Mouse (Mus musculus) NIH3T3 (cell line): ENCODE measurements around the gene Fam168a.

ENCODE experiments used
- DNase-seq: peaks from one replicate; pipeline ENCODE4 v3.0.0-alpha.2; 2012; ENCODE audit warnings: low read depth

Fam168a gene

DNA sequence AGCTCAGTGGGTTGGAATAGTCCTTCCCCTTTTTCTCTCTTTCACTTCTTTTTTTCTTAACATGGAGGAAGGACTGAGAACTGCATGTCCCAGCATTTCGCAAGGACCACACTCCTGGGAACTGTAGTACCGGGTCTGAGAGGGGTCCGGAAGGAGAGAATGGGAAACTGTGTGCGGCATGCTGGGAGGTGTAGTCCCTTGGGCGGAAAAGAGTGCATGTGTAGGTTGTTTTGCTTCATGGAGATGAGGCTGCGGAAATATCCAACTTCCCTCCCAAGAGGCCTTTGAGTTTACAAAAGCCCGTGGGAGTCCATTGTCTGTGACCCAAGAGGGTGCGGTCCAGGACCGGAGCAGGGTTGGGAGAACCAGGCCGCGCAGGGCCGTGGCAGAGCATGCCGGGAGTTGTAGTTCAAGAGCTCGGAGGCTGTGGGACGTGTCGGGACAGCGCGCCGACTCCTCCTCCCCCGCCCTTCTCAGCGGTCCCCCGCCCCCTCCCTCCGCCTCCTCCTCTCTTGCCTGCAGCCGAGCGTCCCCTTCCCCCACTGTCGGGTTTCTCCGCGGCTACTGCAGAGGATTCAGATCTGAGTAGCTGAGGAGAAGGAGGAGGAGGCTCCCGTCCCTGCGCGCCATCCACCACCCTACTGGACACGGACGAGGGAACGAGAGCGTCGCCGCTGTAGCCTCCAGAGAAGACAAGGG, at the start of gene Fam168a:
Fam168a (plus strand) TSS at position 493 of the 699 bp plus-strand sequence.
- DNase-seq: peak; percentile 96

DNA sequence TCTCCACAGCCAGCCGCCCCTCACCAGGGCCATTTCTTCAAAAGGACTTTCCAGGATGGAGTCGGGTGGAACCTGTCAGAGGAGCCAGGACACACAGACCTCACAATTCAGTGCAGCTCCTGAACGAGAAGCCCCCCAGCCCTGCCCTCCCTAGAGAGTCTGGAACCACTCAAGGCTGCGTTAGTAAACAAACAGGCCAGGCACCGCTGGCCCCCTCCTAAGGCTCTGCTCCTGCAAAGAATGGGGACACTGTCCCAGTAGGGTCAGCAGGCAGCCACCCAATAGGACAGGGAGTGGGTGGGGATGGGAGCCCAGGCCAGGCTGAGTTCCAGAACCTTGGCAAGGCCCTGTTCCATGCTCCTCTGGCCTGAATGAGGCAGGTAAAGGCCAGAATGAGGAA, 49.7 kb upstream of the Fam168a start:
- no peak for DNase-seq

DNA sequence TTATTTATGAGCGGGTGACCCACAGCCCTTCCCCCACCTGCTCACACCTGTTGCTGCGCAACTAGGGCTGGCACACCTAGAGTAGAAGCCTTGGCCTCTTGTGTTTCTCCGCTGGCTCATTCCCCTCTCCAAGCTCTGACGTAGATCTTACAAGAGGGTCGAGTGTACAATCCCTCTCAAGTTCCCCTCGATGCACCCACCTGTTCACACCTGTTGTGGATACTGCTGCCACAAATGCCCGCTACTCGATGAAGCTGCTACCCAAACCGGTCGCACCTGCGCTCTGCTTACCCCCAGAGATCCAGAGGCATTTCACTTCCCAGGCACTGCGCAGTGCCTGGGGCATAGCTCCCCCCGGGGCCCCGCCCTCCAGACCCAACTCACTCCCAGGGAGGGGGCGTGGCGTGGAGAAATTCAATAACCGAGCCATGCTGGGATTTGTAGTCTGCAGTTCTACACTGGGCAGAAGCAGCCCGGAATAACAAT, 48.3 kb upstream of the Fam168a start:
- DNase-seq: no peak

DNA sequence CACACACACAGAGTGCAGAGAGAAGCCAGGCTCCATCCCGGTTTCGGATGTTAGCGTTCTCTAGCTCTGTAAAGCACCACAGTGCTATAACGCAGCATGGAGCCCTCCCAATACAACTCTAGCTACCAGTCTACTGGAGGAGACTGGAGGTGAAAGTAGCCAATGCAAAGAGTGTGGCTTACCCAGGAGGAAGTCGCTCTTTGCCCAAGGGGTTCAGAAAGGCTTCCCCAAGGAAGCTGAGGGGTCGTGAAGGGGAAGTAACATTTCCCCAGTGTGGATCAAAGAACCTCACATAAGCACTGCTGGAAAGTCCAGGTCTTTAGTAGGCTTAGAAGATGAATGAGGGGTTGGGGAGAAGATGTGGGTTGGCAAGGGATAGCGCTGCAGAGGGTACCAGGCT, 45.2 kb upstream of the Fam168a start:
- no peak for DNase-seq

DNA sequence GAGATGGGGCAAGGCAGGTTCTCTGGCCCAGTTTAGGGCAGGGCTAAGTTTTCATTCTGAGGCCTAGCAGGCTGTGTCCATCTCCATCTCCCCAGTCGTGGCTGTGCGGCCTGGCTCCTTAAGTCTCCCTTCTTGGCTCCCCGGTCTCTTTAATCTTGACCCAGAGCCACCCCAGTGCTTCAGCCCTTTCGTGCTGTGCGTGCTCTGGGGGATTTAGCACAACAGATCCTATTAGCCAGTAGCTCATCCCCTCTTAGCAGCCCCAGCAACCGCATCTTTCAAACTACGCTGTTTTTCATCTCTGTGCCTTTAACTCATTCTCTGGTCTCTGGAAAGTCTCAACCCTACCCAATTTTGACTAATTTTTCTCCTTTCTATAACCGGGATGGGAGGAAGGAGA, 44.2 kb upstream of the Fam168a start, which contains the start of gene Plekhb1:
Plekhb1 (minus strand) TSS at position 184 of the 400 bp plus-strand sequence.
- no peak for DNase-seq

DNA sequence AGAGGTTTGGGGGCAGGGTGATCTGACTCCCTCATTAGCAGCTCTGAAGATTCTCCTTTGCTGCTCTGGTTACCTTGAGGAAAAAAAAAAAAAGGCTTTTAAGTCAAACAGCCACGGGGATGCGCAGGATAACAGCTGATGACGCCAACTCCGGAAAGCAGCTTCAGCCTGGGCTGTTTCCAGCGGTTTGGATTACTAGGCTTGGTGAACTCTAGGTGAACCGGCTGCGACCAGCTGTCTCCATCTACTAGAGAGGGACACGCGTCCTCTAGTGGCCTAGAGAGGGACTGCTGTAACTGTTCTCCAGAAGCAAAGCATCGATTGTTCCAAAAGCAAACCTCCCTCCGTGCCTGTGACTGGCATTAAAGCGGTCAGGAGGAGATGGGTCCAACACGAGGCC, 43.2 kb upstream of the Fam168a start:
- DNase-seq: peak; percentile 95

DNA sequence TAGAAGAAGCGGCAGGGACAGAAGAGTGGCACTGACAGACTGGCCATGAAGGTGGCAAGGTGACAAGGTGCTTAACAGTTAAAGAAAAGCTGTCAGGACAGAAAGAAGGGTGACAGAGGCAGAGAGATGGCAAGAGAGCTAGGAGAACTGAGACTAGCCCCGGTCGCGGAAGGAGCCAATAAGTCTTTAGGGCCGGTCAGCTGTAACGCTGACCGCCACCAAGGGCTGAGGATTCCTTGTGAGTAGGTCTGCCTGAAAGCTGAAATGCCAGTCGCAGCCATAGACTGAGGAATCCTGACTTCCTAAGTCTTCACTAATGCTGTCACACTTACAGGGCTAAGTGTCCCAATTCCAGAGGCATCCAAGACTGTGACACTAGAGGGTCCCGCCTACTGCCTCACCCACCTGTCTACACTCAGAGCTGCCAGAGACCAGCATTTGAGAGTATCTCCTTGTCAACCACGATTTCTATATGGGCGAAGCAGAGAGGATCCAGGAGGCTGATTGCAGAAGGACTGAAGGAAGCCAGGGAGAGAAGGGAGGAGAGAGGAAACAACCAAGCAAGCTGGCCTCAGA, 42.6 kb upstream of the Fam168a start:
- no peak for DNase-seq

DNA sequence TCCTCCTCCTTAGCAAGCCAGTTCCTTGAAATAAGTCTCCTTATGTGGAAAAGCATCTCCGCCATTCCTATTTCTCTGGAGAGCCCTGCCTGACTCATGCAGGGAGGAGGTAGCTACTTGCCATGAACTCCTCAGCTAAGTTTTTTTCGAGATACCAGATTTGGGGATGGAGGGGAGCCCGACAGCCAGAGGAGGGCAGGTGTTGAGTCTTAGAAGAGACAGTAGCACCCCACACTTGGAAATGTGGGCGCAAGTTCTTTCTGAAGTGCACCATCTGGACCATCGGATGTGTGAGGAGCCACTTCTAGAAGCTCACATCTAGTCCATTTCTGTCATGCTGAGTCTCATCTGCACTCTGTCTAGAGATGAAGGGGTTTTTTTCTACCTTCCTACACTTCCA, 35.8 kb upstream of the Fam168a start:
- DNase-seq: peak; percentile 16

DNA sequence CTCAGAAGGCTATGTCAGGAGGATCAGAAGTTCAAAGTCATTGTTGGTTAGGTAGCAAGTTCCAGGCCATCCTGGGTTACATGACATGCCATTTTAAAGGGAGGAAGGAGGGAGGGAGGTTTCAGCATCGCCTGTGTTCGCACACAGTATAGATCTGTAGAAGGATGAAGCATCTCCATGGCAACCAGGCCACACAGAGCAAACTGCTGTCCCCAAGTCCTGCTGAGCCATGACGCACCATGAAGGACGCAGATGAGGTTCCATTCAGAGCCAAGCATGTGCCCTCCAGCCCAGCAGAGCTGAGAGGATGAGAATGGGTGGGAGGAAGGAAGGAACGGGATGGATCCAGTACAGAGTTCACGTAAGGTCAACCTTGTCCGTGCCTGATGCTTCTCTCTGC, 33.0 kb upstream of the Fam168a start:
- DNase-seq: no peak

DNA sequence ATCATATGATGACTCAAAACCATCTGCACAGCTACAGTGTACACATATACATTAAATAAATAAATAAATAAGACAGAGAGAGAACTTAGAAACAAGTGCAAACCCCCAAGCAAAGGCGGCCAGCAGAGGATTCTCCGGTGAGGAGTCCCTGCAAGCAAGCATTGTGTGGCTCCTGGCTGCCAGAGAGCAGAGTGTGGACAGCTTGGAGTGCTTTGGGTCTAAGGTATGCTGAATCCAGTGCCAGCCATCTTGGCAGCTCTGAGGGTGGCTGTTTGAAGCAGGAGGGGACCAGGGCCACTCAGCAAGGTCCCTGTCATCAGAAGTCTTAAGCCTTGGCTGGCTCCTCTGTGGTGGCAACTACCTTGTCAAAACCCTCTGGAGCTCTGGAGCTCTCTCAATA, 31.5 kb upstream of the Fam168a start:
- DNase-seq: no peak

DNA sequence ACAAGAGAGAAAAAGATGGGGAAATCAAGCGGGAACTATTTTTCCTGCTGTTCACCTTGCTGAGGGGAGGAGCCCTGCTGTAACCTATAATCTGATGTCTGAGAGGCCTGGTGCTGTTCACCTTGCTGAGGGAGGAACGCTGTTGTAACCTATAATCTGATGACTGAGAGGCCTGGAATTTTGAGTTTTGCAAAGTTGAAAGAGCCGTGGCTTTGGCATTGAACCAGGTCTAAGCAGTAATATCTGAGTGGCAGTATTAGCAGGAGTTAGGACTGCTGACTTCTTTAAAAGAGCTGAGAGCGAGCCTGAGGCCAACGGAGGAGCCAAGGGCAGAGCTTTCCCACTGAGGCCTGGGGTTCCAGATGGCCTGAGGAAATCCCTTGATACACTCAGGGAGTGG, 28.4 kb upstream of the Fam168a start:
- peak; percentile 44 for DNase-seq

DNA sequence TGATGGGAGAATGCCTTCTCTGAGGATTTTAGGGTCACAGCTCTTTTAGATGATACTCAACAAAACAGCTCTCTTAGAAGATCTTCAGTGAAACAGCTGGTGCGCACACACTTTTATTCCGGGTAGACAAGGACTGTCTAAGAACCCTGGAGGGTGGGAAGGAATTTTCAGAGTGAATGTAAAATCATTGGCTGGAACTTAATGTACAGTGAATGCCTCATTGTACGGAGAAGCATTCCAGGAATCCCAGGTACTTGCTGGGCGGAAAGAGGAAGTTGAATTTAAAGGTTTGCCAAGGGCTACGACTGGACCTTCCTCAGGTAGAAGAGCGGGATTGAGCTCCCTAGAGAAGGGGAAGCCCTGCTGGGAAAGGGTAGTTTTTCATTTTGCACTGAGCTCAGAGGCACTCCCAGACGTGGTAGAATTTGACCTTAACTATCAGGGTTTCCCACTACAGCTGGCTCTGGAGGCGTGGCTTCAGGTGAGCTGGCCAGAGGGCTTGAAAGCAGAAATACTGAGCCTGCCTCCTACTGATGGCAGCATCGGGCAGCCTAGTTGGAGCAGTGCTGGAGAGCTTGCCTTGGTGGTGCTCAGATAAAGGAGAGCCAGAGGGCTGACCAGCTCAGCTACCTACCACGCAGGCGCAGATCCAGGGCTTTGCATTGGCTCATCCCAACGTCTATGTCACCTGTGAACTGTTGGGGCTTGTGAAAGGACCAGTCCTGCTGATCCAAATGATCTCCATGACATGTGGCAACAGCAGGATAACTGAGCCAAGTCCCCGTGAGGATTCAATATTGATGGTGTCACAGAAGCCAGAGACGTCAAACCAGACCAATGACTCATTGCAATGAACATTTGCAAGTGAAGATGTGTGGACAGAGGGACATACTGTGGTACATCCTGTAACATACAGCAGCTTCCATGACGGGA, 27.2 kb upstream of the Fam168a start:
- no peak for DNase-seq

DNA sequence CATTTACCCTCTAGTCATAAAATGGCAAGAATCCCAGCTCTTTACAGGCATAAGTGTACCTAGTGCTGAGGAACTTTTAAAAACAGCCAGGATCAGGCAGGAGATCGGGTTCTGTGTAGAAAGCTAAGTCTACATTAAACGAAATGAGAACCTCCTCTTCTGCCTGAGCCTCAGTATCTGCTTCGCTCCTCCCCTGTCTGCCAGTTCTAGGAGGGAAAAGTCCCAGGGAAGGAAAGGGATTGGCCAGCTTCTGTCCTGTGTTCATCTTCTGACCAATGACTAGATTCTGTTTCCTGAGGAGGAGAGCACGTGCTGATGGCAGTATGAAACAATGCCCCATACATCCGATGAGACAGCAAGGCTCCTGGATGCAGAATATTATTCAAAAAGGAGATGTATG, 25.3 kb upstream of the Fam168a start:
- no peak for DNase-seq

DNA sequence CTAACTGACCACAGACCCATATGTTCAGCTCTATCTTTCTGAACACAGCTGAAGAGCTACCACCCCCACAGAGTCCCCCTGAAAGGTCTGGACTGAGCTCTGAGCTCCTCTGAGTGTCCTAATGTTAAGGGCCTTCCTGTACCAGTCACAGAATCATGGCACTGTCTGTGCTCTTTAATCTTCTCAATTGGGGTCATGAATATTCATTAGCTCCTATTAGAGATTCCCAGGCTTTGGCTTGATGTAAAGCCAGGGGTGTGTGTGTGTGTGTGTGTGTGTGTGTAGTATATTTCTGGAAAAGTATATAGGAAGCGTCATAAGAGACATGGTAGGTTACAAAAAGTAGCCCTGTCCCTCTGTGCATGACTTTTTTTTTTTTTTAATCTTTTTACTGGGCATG, 23.2 kb upstream of the Fam168a start:
- DNase-seq: no peak

DNA sequence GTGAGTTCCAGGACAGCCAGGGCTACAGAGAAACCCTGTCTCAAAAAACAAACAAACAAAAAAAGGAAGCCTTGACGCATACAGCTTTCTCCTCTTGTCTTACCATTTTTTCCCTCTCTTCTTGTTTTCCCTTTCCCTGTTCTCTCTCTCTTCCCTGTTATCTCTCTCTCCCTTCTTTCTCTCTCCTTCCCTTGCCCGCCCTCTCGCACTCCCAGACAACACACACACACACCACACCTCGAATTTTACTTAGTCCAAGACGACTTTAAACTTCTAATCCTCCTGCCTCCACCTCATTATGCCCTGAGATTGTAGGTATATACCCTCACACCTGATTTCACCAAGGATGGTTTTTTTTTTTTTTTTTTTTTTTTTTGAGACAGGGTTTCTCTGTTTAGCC, 22.4 kb upstream of the Fam168a start:
- DNase-seq: no peak

DNA sequence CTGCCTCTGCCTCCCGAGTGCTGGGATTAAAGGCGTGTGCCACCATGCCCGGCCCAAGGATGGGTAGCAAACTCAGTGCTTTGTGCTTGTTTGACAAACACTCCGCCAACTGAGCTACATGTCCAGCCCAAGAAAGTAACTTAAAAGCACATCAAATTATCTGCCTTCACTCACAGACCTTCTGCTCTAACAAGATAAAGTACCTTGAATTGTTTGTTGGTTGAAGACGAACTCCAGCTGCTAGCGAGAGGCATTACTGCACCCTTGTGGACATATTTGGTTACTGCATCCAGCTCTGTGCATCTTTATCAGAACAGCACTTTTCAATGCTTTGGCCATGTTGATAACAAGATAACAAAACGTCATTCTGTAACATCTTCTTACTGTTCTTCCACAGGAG, 21.9 kb upstream of the Fam168a start:
- DNase-seq: peak; percentile 81

DNA sequence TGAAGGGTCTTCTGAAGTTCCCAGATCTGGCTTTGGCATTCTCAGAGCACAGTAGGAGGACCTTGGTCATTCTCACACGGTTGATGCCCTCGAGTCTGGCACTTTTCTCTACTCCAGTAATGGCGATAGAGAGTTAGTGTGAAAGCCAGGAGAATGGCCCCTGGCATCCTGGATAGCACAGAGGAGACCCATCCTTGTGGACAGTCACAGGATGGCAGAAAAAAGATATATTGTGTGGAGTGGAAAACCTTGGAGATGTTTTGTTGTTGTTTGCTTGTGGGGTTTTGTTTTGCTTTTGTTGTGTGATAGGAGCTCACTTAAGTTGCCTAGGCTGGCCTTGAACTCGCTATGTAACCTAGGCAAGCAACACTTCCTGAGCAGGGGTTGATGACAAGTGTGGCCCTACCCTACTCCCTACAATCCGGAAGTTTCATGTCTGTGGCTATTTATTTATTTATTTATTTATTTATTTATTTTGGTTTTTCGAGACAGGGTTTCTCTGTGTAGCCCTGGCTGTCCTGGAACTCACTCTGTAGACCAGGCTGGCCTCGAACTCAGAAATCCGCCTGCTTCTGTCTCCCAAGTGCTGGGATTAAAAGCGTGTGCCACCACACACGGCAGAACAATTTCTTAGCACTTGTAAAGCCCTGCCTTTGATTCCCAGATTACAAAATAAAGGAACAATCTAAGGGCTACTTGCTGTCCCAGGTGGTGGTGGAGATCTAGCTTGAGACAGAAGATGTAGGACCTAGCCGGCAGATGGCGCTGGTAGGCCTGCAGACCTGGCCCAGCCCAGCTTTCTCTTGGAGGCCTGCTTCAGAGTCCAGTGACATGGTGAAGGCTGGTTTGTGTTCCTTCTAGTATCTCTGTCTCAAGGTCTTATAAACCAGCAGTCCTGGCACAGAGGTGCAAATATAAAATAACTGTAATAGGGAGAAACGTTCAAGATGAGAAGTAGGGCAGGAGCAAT, 21.1 kb upstream of the Fam168a start:
- DNase-seq: peak; percentile 89

DNA sequence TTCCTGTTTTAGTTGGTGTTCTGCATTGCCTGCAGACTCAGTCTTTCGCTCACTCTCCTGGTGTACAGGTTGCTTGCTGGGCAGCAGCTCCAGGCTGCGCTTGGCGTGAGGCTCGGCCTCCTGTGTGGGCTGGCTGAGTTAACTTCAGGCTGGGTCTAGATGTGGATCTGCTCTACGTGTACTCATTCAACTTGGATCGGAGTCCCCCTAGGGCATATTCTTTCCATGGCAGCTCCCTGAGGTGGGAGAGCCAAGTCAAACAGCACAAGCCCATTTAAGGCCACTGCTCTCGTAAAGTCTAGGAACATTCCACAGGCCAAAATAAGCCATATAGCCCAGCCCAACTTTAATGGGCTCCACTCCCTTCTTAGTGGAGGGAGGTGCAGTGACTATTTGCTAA, 18.0 kb upstream of the Fam168a start:
- peak; percentile 48 for DNase-seq

DNA sequence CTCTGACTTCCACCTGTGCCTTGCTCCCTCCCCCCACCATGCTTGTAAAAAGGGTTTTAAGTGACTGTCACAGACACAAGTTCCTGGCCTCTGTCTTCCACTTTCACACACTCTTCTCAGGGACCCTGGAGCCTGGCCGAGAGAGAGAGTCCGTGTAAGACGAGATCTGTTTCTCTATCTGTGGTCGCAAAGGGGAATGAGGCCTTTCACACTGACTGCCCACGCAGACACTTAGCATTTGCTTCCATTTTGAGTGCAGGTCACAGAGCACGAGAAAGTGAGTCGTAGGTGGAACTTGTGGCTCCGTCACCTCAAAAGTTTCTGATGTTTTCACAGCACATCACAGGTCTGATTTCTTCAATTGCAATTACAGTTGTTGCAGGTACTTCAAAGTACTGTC, 13.2 kb upstream of the Fam168a start:
- no peak for DNase-seq

DNA sequence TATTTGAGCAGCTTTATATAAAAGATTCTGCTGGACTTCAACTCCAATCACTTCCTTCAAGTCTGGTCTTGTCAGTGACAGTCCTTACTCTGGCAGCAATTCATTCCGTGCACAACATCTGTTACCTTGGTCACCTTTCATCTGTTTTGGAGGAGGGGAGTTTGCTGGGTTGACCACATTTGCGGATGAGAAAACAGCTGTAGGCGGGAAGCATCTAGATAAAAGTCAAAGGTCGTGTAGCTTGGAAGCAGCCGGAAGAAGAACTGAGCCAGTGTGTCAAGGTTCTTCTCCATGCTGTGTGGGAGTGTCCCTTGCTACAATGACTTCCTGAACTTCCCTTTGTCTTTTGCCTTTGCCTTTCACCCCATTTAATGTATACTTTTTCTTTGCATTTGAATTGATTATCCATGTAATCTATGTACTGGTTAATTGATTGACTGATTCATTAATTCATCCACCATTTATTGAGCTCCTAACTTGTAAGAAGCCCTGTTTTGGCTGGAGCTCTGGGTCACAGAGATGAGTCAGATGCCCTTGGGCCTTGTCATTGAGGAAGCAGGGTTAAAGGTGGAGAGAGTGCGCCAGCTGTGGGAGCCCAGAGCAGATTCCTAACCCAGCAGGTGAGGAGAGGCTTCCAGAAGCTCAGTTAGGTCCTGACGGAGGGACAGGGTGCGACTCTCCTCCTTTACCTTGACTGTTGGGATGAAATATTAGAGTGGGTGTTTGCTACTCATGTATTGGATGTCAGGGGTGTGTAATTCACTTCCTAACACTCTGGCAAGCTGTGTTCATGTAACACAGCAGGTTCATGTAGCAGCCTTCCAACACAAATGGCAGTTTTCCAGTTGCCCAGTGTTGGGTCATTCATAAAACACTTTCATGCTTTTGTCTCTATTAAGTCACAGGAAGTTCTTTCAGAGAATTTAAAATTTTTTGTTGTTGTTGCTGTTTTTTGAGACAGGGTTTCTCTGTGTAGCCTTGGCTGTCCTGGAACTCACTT, 6.4 kb upstream of the Fam168a start:
- peak; percentile 27 for DNase-seq
